Mouse (Mus musculus): ENCODE results near the gene Nav3. TPM values are rescaled to one million over a fixed set of nuclear protein-coding genes. Genes with fewer than 3 reads are reported as not detected.

Nav3 gene
- total RNA-seq, 2 experiments from 2014 or later: 77.6 to 79.2 TPM

DNA sequence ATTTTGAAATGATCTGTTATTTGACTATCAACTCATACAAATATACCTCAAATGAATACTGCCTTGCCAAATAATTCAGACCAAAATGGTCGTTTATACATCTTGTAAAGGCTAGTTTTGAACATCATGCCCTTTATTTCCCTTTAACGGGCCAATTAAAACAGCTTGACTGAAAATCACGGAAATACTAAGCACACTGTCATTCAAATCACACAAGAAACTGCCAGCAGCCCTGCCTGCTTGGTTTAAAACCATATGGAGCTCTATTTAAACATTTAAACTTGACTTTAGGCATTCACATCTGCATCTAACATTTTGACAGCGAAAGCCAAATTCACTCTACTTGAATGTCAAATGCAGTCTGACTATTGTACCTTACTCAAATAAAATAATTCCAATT lies 481.8 kb downstream of the Nav3 start:
- Histone ChIP-seq H3K4me3 (no peak overlapping the region), H3K27ac (no peak overlapping the region)

DNA sequence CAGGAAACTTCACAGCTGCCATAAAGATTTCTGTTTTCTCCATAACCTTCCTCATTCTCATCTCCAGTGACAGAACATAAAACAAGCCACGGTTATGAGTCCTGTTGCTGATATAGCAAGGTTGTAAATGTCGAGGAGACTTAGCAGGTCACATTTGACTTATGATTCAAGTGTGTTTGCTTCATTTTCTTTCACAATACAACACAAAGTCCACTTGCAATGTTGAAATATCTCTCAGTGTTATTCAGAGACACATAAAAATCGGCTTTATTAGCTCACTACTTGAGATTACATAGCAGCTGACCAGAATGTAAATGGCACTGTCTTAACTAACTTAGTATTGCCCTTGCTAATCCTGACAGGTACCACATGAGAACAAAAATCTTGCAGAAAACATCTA lies 482.5 kb downstream of the Nav3 start:
- no peak for TF ChIP-seq CTCF (conservative IDR thresholded peaks at IDR 0.05)
- no peak overlapping the region for H3K27ac ChIP-seq
- no peak for DNase-seq (ENCODE audit: low spot score in 2 of 2)
- no peak overlapping the region for H3K4me3 ChIP-seq

More for the DNA sequence above, 481.8 kb downstream of the Nav3 start:
- no peak for TF ChIP-seq CTCF (conservative IDR thresholded peaks at IDR 0.05)
- no peak for DNase-seq (ENCODE audit: low spot score in 2 of 2)

DNA sequence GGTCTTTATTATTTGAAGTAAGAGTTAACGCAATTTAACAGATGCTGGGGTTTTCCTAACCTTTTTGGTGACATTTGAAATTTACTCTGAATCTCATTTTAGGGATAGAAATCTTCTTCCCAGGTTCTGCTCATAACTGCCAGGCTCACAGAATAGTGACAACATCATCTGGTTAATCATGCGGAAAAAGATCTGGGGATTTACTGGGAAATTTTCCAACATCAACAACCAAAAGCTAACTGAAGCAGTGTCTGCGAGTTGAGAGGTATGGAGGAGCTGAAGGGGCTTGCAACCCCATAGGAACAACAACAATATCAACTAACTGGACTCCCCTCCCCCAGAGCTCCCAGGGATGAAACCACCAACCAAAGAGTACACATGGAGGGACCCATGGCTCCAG lies 505.7 kb downstream of the Nav3 start:
- DNase-seq (ENCODE audit: low spot score in 2 of 2): peak in 1 of 2 experiments; percentile 11
- no peak for TF ChIP-seq CTCF (conservative IDR thresholded peaks at IDR 0.05)
- no peak overlapping the region for H3K27ac ChIP-seq
- no peak overlapping the region for H3K4me3 ChIP-seq

DNA sequence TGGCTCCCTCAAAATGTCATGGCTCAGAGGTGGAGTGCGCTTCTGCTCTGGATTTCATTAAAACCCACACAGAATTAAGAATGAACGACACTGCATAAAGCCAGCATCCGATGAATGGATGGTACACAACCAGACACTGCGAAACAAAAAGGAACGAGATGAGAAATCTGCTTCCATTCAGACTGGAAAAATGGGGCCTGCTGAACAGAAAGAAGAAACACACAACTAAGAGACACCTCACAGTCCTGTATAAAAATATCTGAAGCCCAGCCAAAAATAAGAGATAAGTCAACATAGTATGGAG lies 526.7 kb downstream of the Nav3 start:
- DNase-seq (ENCODE audit: low spot score in 2 of 2): no peak
- no peak for TF ChIP-seq CTCF (conservative IDR thresholded peaks at IDR 0.05)
- H3K27ac ChIP-seq: no peak overlapping the region
- H3K4me3 ChIP-seq: no peak overlapping the region

DNA sequence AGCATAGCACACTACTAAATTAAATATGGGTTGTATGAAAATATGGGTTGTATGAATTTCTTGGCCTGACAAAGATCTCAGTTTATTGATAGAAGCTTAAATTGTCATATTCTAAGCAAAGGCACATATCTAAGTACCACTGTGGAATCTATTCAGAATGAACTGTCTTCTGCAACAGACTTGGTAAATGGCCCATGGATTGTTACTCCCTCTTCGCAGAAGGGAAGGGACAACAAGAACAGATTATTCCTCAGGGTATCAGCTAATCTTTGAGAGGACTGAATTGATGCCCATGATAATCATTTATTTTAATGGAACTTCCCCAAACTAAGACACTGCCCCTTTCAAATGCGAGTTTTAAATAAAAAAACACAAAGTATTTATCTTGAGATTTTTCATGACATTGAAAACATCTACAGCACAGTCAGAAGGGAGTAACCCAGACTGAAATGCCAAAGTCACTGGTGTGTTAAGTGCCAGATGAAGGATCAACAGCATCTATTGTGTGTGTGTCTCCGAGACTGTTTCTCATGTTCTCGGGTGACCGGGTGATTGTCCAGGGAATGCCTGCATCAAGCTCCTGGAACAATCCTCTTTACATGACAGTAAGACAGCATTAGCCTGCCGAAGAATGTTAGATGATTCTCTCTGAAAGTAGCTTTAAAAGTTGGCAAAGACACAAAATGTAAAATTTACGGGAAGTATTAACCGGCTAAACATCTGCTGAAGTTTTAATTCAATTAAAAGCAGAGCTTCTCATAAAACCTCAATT lies 527.3 kb downstream of the Nav3 start:
- no peak for TF ChIP-seq CTCF (conservative IDR thresholded peaks at IDR 0.05)
- Histone ChIP-seq H3K4me3 (no peak overlapping the region), H3K27ac (no peak overlapping the region)
- DNase-seq (ENCODE audit: low spot score in 2 of 2): no peak

DNA sequence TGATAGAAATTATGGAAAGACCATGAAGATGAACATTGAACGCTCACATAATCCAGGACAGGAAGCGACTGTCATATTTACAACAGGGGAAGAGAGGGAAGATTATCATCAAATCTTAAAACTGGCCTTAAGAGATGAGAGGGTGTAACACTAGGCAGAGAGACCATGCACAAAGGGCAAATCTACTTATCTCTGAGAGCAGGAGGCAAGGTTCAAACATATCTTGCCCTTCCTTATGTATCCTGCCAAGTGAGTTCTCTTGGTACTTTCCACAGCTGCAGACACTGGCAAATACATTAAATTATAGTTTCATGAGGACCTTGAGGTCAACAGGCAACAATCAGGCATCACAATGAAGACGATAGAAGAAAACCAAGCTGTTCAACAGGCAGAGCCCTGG lies 529.9 kb downstream of the Nav3 start:
- Histone ChIP-seq H3K27ac (no peak overlapping the region), H3K4me3 (no peak overlapping the region)
- no peak for TF ChIP-seq CTCF (conservative IDR thresholded peaks at IDR 0.05)
- DNase-seq (ENCODE audit: low spot score in 2 of 2): no peak

DNA sequence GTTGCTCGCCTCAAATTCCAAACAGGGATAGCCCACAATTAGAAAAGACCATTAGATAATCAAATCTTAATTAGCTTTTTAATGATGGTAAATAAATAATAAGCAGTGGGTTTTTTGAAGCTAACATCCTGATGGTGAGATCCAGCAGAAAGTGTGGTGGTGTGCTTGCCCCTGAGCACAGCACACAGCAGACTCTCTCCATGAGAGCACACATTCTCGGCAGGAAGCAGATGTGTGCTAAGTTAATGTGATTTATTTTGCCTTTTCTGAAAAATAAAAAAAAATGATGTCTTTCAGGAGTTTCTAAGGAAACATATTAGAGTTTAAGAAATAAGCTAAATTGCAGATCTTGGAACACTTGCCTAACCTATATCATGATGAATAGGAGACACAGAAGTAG lies 531.9 kb downstream of the Nav3 start:
- Histone ChIP-seq H3K27ac (no peak overlapping the region), H3K4me3 (no peak overlapping the region)
- DNase-seq (ENCODE audit: low spot score in 2 of 2): no peak
- no peak for TF ChIP-seq CTCF (conservative IDR thresholded peaks at IDR 0.05)

DNA sequence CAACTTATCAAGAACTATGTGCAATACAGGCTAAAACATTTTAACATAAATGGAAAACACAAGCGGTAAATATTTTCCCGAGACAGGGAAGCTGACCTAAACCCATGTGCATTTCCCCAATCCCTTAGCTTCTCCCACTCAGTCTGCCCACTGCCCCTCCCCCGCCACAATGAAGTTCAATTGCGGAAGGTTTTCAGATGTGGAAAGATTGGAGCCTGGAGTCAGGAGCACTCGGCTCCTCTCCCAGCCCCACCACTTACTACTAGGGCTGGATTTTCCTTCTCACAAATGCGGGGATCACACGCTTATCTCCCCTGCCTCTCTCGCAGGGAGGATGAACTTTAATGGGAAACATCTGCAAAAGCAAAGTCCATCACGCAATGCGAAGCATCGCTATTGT lies 534.6 kb downstream of the Nav3 start:
- H3K27ac ChIP-seq: no peak overlapping the region
- H3K4me3 ChIP-seq: peak overlapping the region; percentile 40
- peak in 1 of 2 experiments; percentile 23 for DNase-seq (ENCODE audit: low spot score in 2 of 2)
- no peak for TF ChIP-seq CTCF (conservative IDR thresholded peaks at IDR 0.05)

DNA sequence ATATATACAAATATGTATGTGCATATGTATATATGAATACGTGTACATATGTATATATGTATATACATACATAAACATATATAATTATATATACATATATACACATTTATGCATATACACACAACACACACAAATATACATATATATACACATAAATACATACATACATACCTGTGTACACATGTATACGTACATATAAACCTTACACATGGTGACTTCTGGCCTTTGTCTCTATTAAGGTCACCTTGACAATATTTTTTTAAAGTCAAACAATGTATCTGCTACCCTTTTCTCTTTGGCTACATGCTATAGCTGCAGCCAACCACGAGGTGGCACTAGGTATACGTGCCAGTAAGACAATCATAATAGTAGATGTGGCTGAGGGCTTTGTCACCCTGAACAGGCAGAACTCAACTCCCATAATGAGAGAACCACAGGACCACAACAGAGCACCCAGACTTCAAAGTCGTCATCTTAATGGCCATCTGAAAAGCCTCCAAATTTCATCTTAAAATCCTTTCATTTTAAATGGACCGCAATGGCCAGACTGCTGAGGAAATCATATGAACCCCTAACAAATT lies 535.3 kb downstream of the Nav3 start:
- TF ChIP-seq CTCF (conservative IDR thresholded peaks at IDR 0.05): peak; percentile 98
- H3K27ac ChIP-seq: no peak overlapping the region
- peak overlapping the region; percentile 40 for H3K4me3 ChIP-seq

DNA sequence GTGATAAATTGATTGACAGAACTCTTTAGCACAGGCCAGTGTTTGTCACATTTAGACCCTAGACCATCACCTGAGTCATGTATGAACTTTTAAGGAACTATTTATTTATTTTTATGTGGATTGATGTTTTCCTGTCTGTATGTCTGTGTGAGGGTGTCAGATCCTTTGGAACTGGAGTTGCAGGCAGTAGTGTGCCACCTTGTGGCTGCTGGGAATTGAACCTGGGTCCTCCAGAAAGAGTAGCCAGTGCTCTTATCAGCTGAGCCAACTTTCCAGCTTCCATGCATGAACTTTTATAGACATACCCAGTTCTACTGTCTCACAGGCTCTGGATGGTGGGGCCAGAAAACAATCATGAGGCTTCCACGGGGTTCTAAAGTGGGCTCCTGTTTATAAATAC lies 536.5 kb downstream of the Nav3 start:
- no peak for DNase-seq (ENCODE audit: low spot score in 2 of 2)
- H3K27ac ChIP-seq: no peak overlapping the region
- TF ChIP-seq CTCF (conservative IDR thresholded peaks at IDR 0.05): peak; percentile 73
- H3K4me3 ChIP-seq: no peak overlapping the region

More for the DNA sequence above, 535.3 kb downstream of the Nav3 start:
- DNase-seq (ENCODE audit: low spot score in 2 of 2): peak; percentile 66 to 67

DNA sequence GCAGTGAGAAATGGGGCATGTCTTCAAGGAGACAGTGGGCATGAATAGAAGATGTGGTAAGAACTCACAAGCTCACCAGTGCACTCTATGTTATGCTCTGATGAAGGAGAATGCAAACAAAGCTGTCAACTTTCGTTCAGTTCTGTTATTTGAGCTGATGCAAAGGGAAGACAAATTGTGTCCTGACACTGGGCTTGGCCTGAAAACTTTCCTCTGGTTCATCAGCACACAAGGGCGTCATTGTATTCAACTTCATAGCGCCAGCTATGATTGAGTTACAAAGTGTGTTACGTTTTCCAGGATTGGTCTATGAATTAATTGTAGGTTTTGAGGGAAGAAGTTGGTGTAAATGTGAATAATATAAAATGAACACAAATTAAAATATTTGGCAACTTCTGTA lies 548.8 kb downstream of the Nav3 start:
- TF ChIP-seq CTCF (conservative IDR thresholded peaks at IDR 0.05): no peak
- Histone ChIP-seq H3K27ac (no peak overlapping the region), H3K4me3 (no peak overlapping the region)
- no peak for DNase-seq (ENCODE audit: low spot score in 2 of 2)

DNA sequence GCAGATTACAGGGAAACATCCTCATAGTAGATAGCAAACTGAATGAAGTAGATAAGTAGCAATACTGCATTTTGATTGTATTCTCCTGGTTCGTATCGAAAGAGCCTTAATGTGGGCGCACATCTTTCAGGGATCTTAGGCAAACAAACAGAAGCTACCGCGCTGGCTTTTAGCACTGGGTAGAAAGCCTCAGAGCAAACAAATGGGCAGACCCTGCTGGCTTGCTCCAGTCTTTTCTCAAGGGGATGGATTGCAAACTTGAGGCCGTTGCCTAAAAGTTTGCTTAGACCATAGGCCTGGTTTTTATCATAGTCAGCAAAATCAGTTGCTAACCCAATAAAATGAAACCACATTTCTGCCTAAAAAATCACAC lies 549.6 kb downstream of the Nav3 start:
- DNase-seq (ENCODE audit: low spot score in 2 of 2): no peak
- TF ChIP-seq CTCF (conservative IDR thresholded peaks at IDR 0.05): no peak

DNA sequence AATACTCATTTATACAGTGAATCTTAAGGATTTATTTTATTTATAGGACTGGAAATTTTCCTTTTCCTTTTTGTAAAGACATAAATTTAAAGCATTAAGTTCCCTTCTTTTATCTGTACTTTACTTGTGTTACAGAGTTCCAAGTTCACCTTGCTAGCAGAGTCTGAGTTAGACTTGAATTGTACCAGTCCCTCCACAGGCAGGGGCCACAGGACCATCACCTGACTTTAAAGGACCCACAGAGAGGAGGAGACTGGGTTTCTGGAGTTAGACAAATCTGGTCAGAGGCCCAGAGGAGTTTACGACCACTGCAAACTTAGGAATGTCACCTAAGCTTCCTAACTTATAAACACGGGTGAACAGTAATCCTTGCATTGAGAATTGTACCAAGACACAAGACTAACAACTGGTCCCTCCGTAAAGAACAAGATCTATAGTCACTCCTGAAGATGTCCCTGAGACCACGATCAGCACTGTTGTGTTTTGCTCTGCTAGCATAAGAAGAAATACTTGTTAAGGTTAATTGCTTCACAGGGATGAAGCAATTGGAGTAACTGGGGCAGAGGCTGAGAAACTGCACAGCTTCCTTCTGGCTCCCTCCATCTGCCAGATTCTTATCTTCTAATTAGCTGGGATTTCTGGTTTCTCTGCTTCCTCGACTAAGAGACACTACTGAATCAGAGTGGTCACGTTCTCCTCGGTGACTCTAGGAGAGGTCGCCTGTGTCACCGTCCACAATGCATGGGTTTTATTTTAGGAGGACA lies 550.2 kb downstream of the Nav3 start:
- no peak overlapping the region for H3K4me3 ChIP-seq
- DNase-seq (ENCODE audit: low spot score in 2 of 2): no peak
- no peak for TF ChIP-seq CTCF (conservative IDR thresholded peaks at IDR 0.05)
- H3K27ac ChIP-seq: no peak overlapping the region

More for the DNA sequence above, 549.6 kb downstream of the Nav3 start:
- Histone ChIP-seq H3K4me3 (no peak overlapping the region), H3K27ac (no peak overlapping the region)

All from layer of hippocampus, adult 2 months (tissue).